Mouse (Mus musculus) adrenal gland, postnatal 36 days (tissue): ENCODE measurements around the gene Phf14. TPM values are rescaled to one million over a fixed set of nuclear protein-coding genes. Genes with fewer than 3 reads are reported as not detected.
A peak's percentile ranks its signal among the peaks of the same experiment; 100 is the strongest.

ENCODE experiments used
- DNase-seq, 2 experiments: peaks; one replicate each; pipeline ENCODE4 v3.0.0; 2021; ENCODE audit warnings: mixed read lengths in 1 of 2
- total RNA-seq, 2 experiments: library from RNA; stranded (reverse); gene quantifications; 2 replicates each; pipeline ENCODE4 v1.2.3; 2021

Phf14 gene
- total RNA-seq, 2 experiments from 2014 or later = 34.2 to 44.8 TPM

DNA sequence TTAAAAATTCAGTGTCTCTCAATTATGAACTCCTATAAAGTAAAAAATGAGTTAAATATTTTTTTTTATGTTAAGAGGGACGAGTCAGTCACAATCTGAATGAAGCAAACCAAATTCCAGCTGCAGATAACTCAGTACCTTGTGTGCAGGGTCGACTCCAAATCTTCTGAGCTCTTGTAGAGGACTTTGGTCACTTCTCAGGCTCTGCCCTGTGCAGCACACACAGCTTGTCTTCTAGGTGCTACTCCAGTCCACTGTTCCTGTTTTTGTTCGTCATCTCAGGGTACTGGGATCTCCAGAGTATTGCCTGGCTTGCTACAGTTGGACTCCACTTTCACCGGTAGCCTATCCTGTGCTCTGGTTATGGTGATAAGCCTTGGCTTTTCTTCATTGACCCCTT is 113.1 kb downstream of the Phf14 start:
- no peak for DNase-seq

DNA sequence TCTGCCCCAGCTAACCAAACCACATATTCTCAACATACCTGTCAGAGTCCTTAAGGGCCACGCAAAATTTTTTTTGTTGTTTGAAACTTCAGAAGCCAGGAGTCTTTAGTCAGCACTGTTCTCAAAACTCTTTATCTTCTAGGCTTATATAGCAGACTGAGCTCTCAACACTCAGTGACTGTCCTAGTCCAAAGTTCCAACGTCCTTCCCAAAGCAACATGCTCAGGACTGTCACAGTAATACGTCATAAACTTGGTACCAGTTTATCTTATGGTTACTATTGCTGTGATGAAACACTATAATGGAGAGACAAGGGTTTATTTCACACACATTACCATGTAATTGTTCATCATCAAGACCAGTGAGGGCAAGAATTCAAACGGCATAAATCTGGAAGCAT is 113.9 kb downstream of the Phf14 start:
- DNase-seq = no peak

- DNase-seq = no peak
Observed at GRCm38 (mm10) chr6:12023395-12023794, 115.8 kb downstream of the Phf14 start.

- no peak for DNase-seq
Observed at GRCm38 (mm10) chr6:12026804-12027537, 119.4 kb downstream of the Phf14 start.

DNA sequence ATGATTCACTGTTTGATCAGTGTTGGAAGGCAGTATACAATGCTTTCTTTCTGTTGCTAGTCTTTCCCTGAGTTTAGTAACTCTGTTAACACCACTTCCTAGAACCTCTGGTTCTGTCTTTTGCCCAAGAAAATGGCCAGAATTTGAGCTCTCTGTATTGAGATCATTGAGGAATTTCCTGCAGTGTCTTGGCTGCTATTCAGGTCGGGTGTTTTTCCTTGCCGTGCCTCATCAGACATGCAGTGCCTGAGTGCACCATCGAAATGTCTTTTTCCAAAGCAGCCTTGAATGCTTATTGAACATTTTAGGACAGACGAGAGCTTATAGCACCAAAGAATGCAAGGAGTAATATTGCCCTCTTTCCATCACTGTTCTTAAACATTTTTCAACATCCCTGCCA is 127.0 kb downstream of the Phf14 start:
- DNase-seq = no peak

DNA sequence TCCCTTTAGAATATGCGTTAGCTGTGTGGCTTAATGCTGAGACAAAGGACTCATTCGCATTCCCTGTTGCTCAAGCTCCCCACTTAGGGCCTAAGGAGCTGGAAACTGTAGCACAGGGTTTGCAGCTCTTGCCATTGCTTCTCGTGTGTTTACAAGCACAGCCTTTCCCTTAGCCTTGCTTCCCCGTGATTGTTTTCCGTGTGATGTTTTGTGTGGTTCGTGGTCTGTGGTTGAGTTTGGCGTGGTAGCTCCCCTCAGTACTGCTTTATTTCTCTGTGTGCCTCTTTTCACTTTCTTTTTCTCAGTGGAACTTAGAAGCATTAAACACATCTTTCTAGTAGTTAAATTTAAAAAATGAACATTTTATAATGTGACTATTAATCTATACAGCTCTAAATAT is 130.7 kb downstream of the Phf14 start:
- no peak for DNase-seq

DNA sequence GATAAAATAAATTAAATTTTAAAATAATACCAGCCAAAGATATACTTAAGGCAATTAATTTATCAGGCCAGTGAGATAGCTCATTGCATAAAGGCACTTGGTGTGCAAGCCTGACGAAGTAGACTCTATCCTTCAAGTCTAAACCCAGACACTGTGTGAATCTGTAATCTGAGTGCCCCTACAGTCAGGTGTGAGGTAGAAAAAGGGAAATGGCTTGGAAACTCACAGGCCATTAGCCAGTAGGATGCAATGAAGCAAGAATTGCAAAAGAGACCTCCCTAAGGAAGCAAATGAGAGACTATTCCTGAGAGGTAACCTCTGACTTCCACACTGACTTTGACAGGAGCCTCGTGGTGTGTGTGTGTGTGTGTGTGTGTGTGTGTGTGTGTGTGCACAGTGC is 145.3 kb downstream of the Phf14 start:
- no peak for DNase-seq

- peak in 1 of 2 experiments; percentile 36 for DNase-seq
Observed at GRCm38 (mm10) chr6:12054149-12054548, 146.5 kb downstream of the Phf14 start.

GRCm38 (mm10) chr6:12058717-12059116 is 151.1 kb downstream of the Phf14 start:
- no peak for DNase-seq

- no peak for DNase-seq
Observed at GRCm38 (mm10) chr6:12059971-12060370, 152.4 kb downstream of the Phf14 start.

- no peak for DNase-seq
Observed at GRCm38 (mm10) chr6:12060452-12061140, 153.0 kb downstream of the Phf14 start.

DNA sequence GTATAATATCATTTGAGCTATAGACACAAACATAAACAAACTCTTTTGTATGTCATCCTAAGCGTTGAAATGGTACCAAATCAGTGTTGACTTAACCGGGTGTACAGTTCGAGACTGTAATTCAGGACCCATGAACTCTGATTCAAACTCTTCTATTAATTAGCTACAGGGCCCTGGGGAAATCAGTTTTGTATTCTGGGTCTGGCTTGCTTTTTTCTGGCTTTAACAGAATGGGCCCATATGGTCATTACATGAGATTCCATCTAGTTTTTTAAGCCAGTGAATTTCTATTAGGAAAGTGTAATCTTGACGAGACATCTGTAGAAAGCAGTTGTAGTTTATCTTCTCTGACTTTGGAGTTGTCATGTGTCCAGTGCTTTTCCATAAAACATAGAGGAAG is 160.3 kb downstream of the Phf14 start:
- no peak for DNase-seq

- DNase-seq = no peak
Observed at GRCm38 (mm10) chr6:12069357-12069756, 161.7 kb downstream of the Phf14 start.

DNA sequence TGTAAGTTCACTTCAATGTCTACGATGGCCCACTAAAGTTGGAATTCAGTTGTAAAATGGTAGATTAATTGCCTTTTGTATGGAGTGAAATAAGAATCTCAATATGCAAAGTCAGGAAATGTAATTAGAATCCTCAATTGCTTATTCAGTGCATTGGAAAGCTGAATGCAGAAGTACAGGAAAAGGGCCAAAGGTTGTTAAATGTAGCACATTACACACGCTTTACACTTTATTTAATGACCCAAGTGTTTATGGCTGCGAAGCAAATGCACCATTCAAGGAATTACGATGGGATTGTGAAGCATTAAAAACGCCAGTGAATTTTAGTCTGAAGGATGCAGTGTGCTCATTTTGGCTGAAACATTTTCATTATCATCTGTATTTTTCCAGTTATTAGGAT is 167.0 kb downstream of the Phf14 start:
- DNase-seq = no peak

DNA sequence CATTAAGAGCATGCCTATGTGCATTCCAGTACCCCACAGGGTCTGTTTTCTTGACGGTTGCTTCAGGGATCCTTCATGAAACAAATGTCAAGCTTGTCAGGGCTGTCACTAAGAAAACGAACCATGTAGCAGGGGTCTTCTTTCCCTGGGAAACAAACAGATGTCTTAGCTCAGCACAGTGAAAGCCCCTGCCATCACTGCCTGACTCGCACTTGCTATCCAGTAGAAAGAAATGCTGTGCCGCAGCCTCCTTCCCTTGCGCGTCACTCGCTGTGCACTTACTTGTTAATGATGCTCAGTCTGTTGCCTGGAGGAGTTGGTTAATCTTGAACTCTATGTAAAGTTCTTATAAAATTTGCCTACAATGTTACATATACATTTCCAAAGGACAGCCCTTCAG is 169.7 kb downstream of the Phf14 start:
- no peak for DNase-seq

DNA sequence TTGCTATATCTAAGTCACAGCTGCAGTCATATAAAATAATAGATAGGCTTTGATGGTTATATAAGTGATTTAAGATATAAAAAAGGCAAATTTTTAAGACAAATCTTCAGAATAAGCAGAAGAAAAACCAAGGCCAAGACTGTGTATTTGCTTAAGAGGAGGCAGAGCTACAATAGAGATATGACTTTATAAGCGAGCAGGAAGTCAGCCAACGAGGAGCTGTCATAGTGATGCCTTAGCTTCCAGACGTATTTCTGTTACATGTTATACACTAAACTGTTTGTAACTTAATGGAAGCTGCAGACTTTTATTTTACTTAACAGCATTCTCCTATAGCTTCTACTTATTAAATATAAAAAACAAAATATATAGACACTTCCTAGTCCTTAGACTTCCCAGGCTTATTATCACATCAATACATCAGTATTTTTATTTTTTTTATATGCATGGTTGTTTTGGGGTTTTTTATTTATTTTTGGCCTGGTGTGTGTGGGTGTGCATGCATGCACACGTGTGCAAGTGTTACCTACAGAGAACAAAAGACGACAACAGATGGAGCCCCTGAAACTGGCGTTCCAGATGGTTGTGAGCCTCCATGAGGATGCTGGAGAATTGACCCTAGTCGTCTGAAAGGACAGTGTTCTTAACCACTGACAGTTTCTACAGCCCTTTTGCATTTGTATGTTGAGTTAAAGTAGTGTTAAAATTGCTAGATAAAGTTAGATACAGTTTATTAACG is 170.4 kb downstream of the Phf14 start:
- DNase-seq = no peak

GRCm38 (mm10) chr6:12079260-12079659 is 171.7 kb downstream of the Phf14 start:
- no peak for DNase-seq

DNA sequence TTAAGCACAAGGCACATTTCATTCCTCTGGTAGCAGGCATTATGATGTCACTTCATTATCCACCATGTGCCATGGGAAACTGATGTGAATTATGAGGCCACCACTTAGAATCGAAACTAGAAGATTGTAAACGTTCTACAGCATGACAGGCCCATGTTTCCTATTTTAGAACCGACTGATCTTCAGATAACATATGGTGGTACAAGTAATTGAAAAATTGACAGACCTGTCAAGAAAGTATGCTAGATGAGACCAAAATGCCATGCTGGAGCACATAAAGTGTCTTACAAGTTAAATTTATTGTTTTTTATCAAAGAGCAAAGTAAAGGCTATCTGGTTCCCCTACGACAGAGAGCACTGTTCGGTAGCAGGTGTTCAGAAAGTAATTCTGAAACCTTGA is 172.8 kb downstream of the Phf14 start:
- no peak for DNase-seq

DNA sequence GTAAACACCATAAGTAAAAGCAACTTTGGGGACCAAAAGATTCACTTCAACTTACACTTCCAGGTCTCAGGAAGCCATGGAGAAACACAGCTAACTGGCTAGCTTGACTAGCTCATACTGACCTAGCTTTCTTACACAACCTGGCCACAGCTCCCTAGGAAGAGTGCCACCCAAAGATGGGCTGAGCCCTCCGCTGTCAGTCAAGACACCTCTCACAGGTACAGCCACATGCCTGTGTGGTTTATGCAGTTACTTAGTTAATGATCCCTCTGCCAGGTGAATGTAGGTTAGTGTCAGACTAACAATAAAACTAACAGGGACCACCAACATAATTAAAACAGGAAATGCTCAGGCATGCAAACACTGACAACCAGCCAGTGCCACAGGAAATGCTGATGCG is 174.1 kb downstream of the Phf14 start:
- no peak for DNase-seq

DNA sequence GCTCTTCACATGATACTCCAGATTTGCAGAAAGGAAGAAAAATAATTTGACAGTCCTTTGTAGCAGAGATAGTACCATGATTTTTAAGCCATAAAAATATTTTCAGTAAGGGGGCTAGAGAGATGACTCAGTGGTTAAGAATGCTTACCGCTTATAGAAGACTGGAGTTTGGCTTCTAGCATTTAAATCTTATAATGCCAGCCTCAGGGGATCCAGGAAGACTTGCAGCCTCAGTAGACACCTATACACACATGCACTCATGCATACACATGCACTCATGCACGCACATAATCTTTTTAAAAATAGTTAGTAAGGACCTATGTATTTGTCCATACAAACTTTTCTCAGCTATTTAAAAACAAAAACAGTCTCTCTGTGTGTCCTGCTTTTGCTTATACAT is 174.5 kb downstream of the Phf14 start:
- DNase-seq = no peak

- no peak for DNase-seq
Observed at GRCm38 (mm10) chr6:12082531-12083216, 175.1 kb downstream of the Phf14 start.

DNA sequence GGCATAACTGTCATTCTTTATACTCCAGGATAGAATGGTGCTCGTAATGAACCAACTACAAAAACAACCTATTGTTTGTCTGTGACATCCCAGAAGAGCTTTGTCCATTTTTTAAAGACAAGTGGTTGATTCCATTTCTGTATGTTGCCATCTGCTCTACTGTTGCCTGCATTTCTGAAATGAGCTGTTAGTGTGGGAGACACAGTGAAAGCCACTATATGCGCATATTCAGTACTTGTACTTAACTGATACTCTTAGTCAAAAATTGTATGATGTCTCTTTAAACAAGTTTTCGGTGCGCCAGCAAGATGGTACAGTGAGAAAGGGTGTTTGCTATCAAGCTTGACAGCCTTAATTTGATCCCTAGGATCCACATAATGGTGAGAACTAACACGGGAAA is 177.1 kb downstream of the Phf14 start:
- DNase-seq = no peak
